In the genomic region with DNA sequence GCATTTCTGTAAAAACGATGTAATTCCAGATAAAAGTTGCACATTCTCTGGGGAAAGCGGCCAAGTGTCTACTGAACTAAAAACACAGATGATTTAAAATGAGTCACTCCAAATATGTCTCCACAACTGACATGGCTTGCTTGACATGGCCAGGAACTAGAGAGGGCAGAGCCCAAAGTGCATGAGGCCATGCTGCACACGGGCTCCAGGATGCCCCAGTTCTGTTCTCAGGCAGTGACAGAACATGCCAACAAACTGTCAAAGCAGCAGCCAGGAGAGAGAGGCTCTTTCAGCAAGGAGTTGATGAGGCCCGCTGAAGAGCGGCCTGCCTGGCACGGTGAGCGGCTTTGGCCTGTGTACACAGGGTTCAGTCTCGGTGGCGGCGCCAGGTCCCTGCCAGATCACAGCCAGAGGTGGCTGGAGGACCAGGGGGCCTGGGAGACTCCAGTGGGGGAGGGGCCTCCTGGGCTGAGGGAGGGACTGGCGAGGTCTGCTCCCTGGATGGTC, we compare ENCODE assay signal across 7 mouse cellular contexts.
DNase-seq lines count a peak whose midpoint lies in the region; ATAC-seq and TF ChIP-seq lines count a peak whose summit lies in the region.

No protein-coding gene starts in this region.

- no peak overlapping the region for H3K4me2 ChIP-seq in hindbrain, postnatal 0 days (ENCODE audit: low read depth, low read length)
- no peak overlapping the region for H3K4me2 ChIP-seq in neural tube, embryonic 13.5 days

- 25% methylated on average over 11 of the region's 11 CpGs for WGBS in hindbrain, postnatal 0 days
- WGBS in neural tube, embryonic 13.5 days = 79% methylated on average over 11 of the region's 11 CpGs

- H3K36me3 ChIP-seq in hindbrain, postnatal 0 days (ENCODE audit: insufficient read depth, low read length) = peaks cover 14% of the 10 kb centered on the region
- H3K36me3 ChIP-seq in neural tube, embryonic 13.5 days = peaks cover 67% of the 10 kb centered on the region

- peaks cover 14% of the 10 kb centered on the region for H3K4me1 ChIP-seq in hindbrain, postnatal 0 days (ENCODE audit: insufficient read depth, low read length)
- H3K4me1 ChIP-seq in neural tube, embryonic 13.5 days (replicated peaks) = peaks cover 21% of the 10 kb centered on the region

- peak overlapping the region; percentile 83 for H3K27ac ChIP-seq in hindbrain, postnatal 0 days
- peak overlapping the region; percentile 34; the same call in 1 of the 2 replicates for H3K27ac ChIP-seq in neural tube, embryonic 13.5 days (replicated peaks)

- no peak overlapping the region for H3K4me3 ChIP-seq in hindbrain, postnatal 0 days (ENCODE audit: low read length)
- H3K4me3 ChIP-seq in neural tube, embryonic 13.5 days = no peak overlapping the region

- intact Hi-C loops in left cerebral cortex, postnatal 4 days (cut with DNase I) = loop anchor here (5.0 kb wide), 1 partner anchor 190 kb away; no protein-coding TSS in a partner anchor

- ATAC-seq in hindbrain, postnatal 0 days = peak; percentile 95
- peak; percentile 51 for ATAC-seq in neural tube, embryonic 13.5 days (ENCODE audit: low read depth)

- TF ChIP-seq CTCF in hindbrain, postnatal 0 days (IDR thresholded peaks at IDR 0.05; ENCODE audit: low read depth) = no peak

- H3K27me3 ChIP-seq in hindbrain, postnatal 0 days (ENCODE audit: insufficient read depth, low read length) = no peaks in the 10 kb centered on the region
- no peaks in the 10 kb centered on the region for H3K27me3 ChIP-seq in neural tube, embryonic 13.5 days

- no peak overlapping the region for H3K9ac ChIP-seq in hindbrain, postnatal 0 days (replicated peaks; ENCODE audit: low read length)
- no peak overlapping the region for H3K9ac ChIP-seq in neural tube, embryonic 13.5 days

- H3K9me3 ChIP-seq in hindbrain, postnatal 0 days (ENCODE audit: low read length) = no peaks in the 10 kb centered on the region
- H3K9me3 ChIP-seq in neural tube, embryonic 13.5 days = no peaks in the 10 kb centered on the region

- DNase-seq in adrenal gland, postnatal 14 days = peak; percentile 80
- DNase-seq in cerebellum, postnatal 10 days = peak; percentile 90 to 95
- peak; percentile 82 for DNase-seq in gastrocnemius, postnatal 25 days
- DNase-seq in hindbrain, postnatal 0 days (ENCODE audit: low spot score) = peak; percentile 91
- DNase-seq in left cerebral cortex, postnatal 4 days = peak; percentile 95
- no peak for DNase-seq in embryo, embryonic 11 days
